ENCODE assay signal across 9 mouse cellular contexts in genomic region chr17:46081657-46082056, GRCm38 (mm10). TPM values are rescaled to one million over a fixed set of nuclear protein-coding genes. Genes with fewer than 3 reads are reported as not detected.
DNase-seq lines count a peak whose midpoint lies in the region; ATAC-seq lines count a peak whose summit lies in the region.
"Had no signal": no experiment of that assay in that cellular context is flagged by ENCODE, and none has a peak within 500 bp of the region (broad histone marks: within the 10 kb centered on the region; RNA-seq: fewer than 3 reads in every experiment).

No protein-coding gene starts in this region.

- H3K9me3 ChIP-seq in neural tube, embryonic 13.5 days = no peaks in the 10 kb centered on the region
- no peaks in the 10 kb centered on the region for H3K9me3 ChIP-seq in stomach, embryonic 15.5 days

- WGBS in neural tube, embryonic 13.5 days = 64% methylated on average over 7 of the region's 7 CpGs
- WGBS in stomach, embryonic 15.5 days = 57% methylated on average over 6 of the region's 7 CpGs

- no peak for ATAC-seq in neural tube, embryonic 13.5 days (ENCODE audit: low read depth)
- no peak for ATAC-seq in stomach, embryonic 15.5 days (ENCODE audit: insufficient read depth, low FRiP score, low read depth)

- peak overlapping the region; percentile 12; the same call in 1 of the 2 replicates for H3K9ac ChIP-seq in neural tube, embryonic 13.5 days
- H3K9ac ChIP-seq in stomach, embryonic 15.5 days = no peak overlapping the region

- no peak overlapping the region for H3K4me3 ChIP-seq in neural tube, embryonic 13.5 days
- no peak overlapping the region for H3K4me3 ChIP-seq in stomach, embryonic 15.5 days (replicated peaks)

- no peak for DNase-seq in neural tube, embryonic 10.5 days (ENCODE audit: extremely low spot score, low spot score)
- peak; percentile 71 for DNase-seq in gastrocnemius, postnatal 10 days
- DNase-seq in heart, postnatal 10 days = peak; percentile 82 to 85
- no peak for DNase-seq in kidney, adult 8-10 months
- DNase-seq in thymus, postnatal 0 days (ENCODE audit: low spot score) = no peak
- DNase-seq: cerebellum, adult 18-20 months had no signal

- intact Hi-C loops in heart, postnatal 10 days (cut with DNase I) = no loop called here

- peaks cover 40% of the 10 kb centered on the region for H3K4me1 ChIP-seq in neural tube, embryonic 13.5 days (replicated peaks)
- H3K4me1 ChIP-seq in stomach, embryonic 15.5 days = peaks cover 34% of the 10 kb centered on the region

- H3K36me3 ChIP-seq in neural tube, embryonic 13.5 days = no peaks in the 10 kb centered on the region
- H3K36me3 ChIP-seq in stomach, embryonic 15.5 days = no peaks in the 10 kb centered on the region

- H3K27ac ChIP-seq in neural tube, embryonic 13.5 days (replicated peaks) = no peak overlapping the region
- H3K27ac ChIP-seq in stomach, embryonic 15.5 days = peak overlapping the region; percentile 18; the same call in 1 of the 2 replicates

- H3K4me2 ChIP-seq in neural tube, embryonic 13.5 days = no peak overlapping the region
- H3K4me2 ChIP-seq in stomach, embryonic 15.5 days = no peak overlapping the region
- H3K4me2 ChIP-seq: liver, embryonic 11.5 days had no signal

- H3K27me3 ChIP-seq in neural tube, embryonic 13.5 days = no peaks in the 10 kb centered on the region
- H3K27me3 ChIP-seq in stomach, embryonic 15.5 days (replicated peaks) = no peaks in the 10 kb centered on the region

RNA-seq across cellular contexts. Expression of gene Mrps18a, which starts 29.1 kb away (rescaled TPM):
- 144 and 154 TPM in 2 replicates for polyA plus RNA-seq in neural tube, embryonic 13.5 days (2015; fragmentation: Nextera tagmentation; extraction: Ambion mirVana)
- 10 to 100 TPM; 62.6 to 63.8 TPM for total RNA-seq in gastrocnemius, postnatal 10 days (2021)
- 100 to 1,000 TPM; 121 to 129 TPM for total RNA-seq in heart, postnatal 10 days (2021)
- 128 and 137 TPM in 2 replicates for polyA plus RNA-seq in stomach, embryonic 15.5 days (2015; fragmentation: Nextera tagmentation; extraction: Ambion mirVana)
- 126 TPM in 2 replicates for polyA plus RNA-seq in thymus, postnatal 0 days (2015; fragmentation: Nextera tagmentation; extraction: Ambion mirVana)

RNA-seq across cellular contexts. Expression of gene Vegfa, which starts 49.5 kb away (rescaled TPM):
- polyA plus RNA-seq in neural tube, embryonic 13.5 days (2015; fragmentation: Nextera tagmentation; extraction: Ambion mirVana) = 2.6 and 3.0 TPM in 2 replicates
- 100 to 1,000 TPM in 1 of 2 experiments, 10 to 100 TPM in 1; 73.8 to 125 TPM for total RNA-seq in gastrocnemius, postnatal 10 days (2021)
- 100 to 1,000 TPM; 231 to 234 TPM for total RNA-seq in heart, postnatal 10 days (2021)
- polyA plus RNA-seq in stomach, embryonic 15.5 days (2015; fragmentation: Nextera tagmentation; extraction: Ambion mirVana) = 4.9 and 5.7 TPM in 2 replicates
- polyA plus RNA-seq in thymus, postnatal 0 days (2015; fragmentation: Nextera tagmentation; extraction: Ambion mirVana) = 1.1 and 1.3 TPM in 2 replicates

Comparison
In these comparisons a context has a peak if more than half of its experiments do, and no peak if none do; other contexts are left out.
1. DNase-seq: peak in gastrocnemius, postnatal 10 days (single experiment) and heart, postnatal 10 days (2 of 2); none in neural tube, embryonic 10.5 days (single experiment), kidney, adult 8-10 months (0 of 2) and thymus, postnatal 0 days (single experiment).